Mouse (Mus musculus): Measurements from ENCODE around the gene Rbm4. TPM values are rescaled to one million over a fixed set of nuclear protein-coding genes. Genes with fewer than 3 reads are reported as not detected.
"Not testable (repeated sequence)": the region's sequence is repeated elsewhere in the genome, so short reads cannot be mapped to it uniquely, and the experiment has no call there.

Rbm4 gene
- polyA plus RNA-seq, 1 experiment from 2014 or later, result 113 TPM

DNA sequence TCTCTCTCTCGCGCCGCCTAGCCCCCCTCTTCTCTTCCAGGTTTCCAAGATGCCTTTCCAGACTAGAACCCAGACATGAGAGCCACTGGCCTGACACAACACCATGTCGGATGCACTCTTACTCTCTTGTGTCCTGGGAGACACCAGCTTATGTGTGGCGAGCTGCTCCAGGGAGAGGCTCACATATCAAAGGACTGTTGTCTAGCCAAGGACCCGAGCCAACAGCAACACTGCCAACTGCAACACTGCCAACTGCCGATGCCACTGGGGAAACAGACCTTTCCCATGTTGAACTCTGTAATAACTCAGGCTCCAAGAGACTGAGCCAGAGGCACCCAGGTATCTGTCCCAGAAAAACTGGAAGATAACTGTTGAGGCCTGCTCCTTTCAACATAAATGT, 35.5 kb upstream of the Rbm4 start:
- no peak overlapping the region for H3K9ac ChIP-seq (replicated peaks; ENCODE audit: low read length)
- DNase-seq, result peak; percentile 24
- H3K27ac ChIP-seq (replicated peaks; ENCODE audit: low read depth, low read length), result no peak overlapping the region
- H3K4me1 ChIP-seq (ENCODE audit: control insufficient read depth, insufficient read depth, low read length), result no peaks in the 10 kb centered on the region
- no peaks in the 10 kb centered on the region for H3K9me3 ChIP-seq (ENCODE audit: control insufficient read depth, low read length)
- no peak for ATAC-seq (ENCODE audit: low FRiP score, low TSS enrichment)
- no peak overlapping the region for H3K4me3 ChIP-seq (replicated peaks; ENCODE audit: low read depth, low read length)
- H3K27me3 ChIP-seq (ENCODE audit: control insufficient read depth, insufficient read depth, low read length), result no peaks in the 10 kb centered on the region
- H3K4me2 ChIP-seq (ENCODE audit: low read length), result no peak overlapping the region
- 65% methylated on average over 7 of the region's 7 CpGs for WGBS
- peaks cover 26% of the 10 kb centered on the region for H3K36me3 ChIP-seq (ENCODE audit: control insufficient read depth, insufficient read depth, low read length)

- 64% methylated on average over 16 of the region's 16 CpGs for WGBS
- DNase-seq, result no peak
- Histone ChIP-seq H3K4me3 (replicated peaks; ENCODE audit: low read depth, low read length) (no peak overlapping the region), H3K27ac (replicated peaks; ENCODE audit: low read depth, low read length) (no peak overlapping the region), H3K27me3 (ENCODE audit: control insufficient read depth, insufficient read depth, low read length) (no peaks in the 10 kb centered on the region), H3K4me1 (ENCODE audit: control insufficient read depth, insufficient read depth, low read length) (no peaks in the 10 kb centered on the region), H3K36me3 (ENCODE audit: control insufficient read depth, insufficient read depth, low read length) (peaks cover 26% of the 10 kb centered on the region), H3K9ac (replicated peaks; ENCODE audit: low read length) (no peak overlapping the region), H3K9me3 (ENCODE audit: control insufficient read depth, low read length) (no peaks in the 10 kb centered on the region), H3K4me2 (ENCODE audit: low read length) (no peak overlapping the region)
- no peak for ATAC-seq (ENCODE audit: low FRiP score, low TSS enrichment)
Observed at GRCm38 (mm10) chr19:4828444-4829114, 34.9 kb upstream of the Rbm4 start.

GRCm38 (mm10) chr19:4820678-4821303, 27.1 kb upstream of the Rbm4 start:
- 82% methylated on average over 5 of the region's 5 CpGs for WGBS
- Histone ChIP-seq H3K9me3 (ENCODE audit: control insufficient read depth, low read length) (no peaks in the 10 kb centered on the region), H3K9ac (replicated peaks; ENCODE audit: low read length) (no peak overlapping the region), H3K4me2 (ENCODE audit: low read length) (no peak overlapping the region), H3K36me3 (ENCODE audit: control insufficient read depth, insufficient read depth, low read length) (peaks cover 16% of the 10 kb centered on the region), H3K4me3 (replicated peaks; ENCODE audit: low read depth, low read length) (no peak overlapping the region), H3K27me3 (ENCODE audit: control insufficient read depth, insufficient read depth, low read length) (no peaks in the 10 kb centered on the region), H3K27ac (replicated peaks; ENCODE audit: low read depth, low read length) (no peak overlapping the region), H3K4me1 (ENCODE audit: control insufficient read depth, insufficient read depth, low read length) (no peaks in the 10 kb centered on the region)
- ATAC-seq (ENCODE audit: low FRiP score, low TSS enrichment), result no peak
- peak; percentile 52 for DNase-seq

DNA sequence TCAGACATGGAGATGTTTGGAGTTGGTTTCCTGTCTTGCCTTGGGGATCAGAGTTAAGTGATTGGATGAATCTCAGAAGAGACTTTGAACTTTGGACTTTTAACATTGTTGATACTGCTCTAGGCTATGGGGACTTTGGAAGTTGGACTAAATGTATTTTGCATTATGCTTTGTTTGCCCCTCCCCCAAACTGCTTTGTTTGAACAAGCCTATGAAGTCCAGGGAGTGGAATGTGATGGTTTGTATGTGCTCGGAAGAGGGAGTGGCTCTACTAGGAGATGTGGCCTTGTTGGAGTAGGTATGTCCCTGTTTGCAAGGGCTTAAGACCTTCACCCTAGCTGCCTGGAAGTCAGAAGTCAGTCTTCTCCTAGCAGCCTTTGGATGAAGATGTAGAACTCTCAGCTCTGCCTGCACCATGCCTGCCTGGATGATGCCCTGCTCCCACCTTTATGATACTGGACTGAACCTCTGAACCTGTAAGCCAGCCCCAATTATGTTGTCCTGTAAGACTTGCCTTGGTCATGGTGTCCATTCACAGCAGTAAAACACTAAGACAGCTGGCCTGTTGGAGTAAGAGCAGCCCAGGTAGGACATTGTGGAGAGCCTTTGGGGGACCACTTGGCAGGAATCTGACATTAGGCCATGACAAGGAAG, 23.6 kb upstream of the Rbm4 start:
- Histone ChIP-seq H3K9me3 (ENCODE audit: control insufficient read depth, low read length) (no peaks in the 10 kb centered on the region), H3K27me3 (ENCODE audit: control insufficient read depth, insufficient read depth, low read length) (no peaks in the 10 kb centered on the region), H3K36me3 (ENCODE audit: control insufficient read depth, insufficient read depth, low read length) (no peaks in the 10 kb centered on the region), H3K9ac (replicated peaks; ENCODE audit: low read length) (no peak overlapping the region), H3K27ac (replicated peaks; ENCODE audit: low read depth, low read length) (no peak overlapping the region), H3K4me2 (ENCODE audit: low read length) (no peak overlapping the region), H3K4me3 (replicated peaks; ENCODE audit: low read depth, low read length) (no peak overlapping the region), H3K4me1 (ENCODE audit: control insufficient read depth, insufficient read depth, low read length) (no peaks in the 10 kb centered on the region; the same call in 1 of the 2 replicates)
- ATAC-seq (ENCODE audit: low FRiP score, low TSS enrichment) (no peak), DNase-seq (no peak)
- WGBS, result 77% methylated on average over 1 of the region's 1 CpGs

DNA sequence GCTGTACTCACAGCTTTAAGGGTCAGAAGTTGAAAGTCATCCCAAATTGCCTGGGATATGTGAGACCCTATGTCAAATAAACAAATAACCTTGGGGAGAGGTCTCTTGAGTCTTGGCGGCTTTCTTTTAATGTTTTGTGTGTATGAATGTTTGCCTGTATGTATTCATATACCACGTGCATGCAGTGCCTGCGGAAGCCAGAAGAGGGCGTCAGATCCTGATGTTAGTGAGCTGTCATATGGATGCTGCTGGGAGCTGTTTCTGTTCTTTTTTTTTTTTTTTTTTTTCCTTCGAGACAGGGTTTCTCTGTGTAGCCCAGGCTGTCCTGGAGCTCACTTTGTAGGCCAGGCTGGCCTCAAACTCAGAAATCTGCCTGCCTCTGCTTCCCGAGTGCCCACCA, 19.3 kb upstream of the Rbm4 start:
- no peaks in the 10 kb centered on the region for H3K27me3 ChIP-seq (ENCODE audit: control insufficient read depth, insufficient read depth, low read length)
- peaks cover 17% of the 10 kb centered on the region for H3K4me1 ChIP-seq (ENCODE audit: control insufficient read depth, insufficient read depth, low read length)
- no peak overlapping the region for H3K4me2 ChIP-seq (ENCODE audit: low read length)
- no peaks in the 10 kb centered on the region for H3K36me3 ChIP-seq (ENCODE audit: control insufficient read depth, insufficient read depth, low read length)
- ATAC-seq (ENCODE audit: low FRiP score, low TSS enrichment), result no peak
- WGBS, result 86% methylated on average over 6 of the region's 6 CpGs
- no peak overlapping the region for H3K4me3 ChIP-seq (replicated peaks; ENCODE audit: low read depth, low read length)
- no peak overlapping the region for H3K9ac ChIP-seq (replicated peaks; ENCODE audit: low read length)
- peak; percentile 15 for DNase-seq
- H3K27ac ChIP-seq (replicated peaks; ENCODE audit: low read depth, low read length), result no peak overlapping the region
- H3K9me3 ChIP-seq (ENCODE audit: control insufficient read depth, low read length), result no peaks in the 10 kb centered on the region

DNA sequence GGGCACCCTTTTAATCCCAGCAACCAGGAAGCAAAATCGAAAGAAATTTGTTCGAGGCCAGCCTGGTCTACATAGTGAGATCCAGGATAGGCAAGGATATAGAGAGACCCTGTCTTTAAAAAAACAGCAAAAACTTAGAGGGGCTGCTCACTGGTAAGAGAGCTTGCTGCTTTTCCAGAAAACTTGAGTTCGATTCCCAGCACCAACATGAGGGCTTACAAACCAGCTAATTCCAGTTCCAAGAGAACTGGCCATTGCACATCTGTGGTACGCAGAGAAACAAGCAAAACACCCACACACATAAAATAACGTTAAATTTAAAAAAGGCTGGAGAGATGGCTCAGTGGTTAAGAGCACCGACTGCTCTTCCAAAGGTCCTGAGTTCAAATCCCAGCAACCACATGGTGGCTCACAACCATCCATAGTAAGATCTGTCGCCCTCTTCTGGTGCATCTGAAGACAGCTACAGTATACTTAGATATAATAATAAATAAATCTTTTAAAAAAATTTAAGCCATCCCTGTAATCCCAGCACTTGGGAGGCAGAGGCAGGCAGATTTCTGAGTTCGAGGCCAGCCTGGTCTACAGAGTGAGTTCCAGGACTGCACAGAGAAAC, 18.7 kb upstream of the Rbm4 start:
- Histone ChIP-seq H3K9ac (replicated peaks; ENCODE audit: low read length) (peak overlapping the region; percentile 68; the same call in 1 of the 2 replicates), H3K27ac (replicated peaks; ENCODE audit: low read depth, low read length) (0 out of 2 replicates have a peak overlapping the region, but pooled peaks have one; percentile 79), H3K4me3 (replicated peaks; ENCODE audit: low read depth, low read length) (peak overlapping the region; percentile 87), H3K4me2 (ENCODE audit: low read length) (peak overlapping the region; percentile 94), H3K4me1 (ENCODE audit: control insufficient read depth, insufficient read depth, low read length) (peaks cover 18% of the 10 kb centered on the region)
- H3K9me3 ChIP-seq (ENCODE audit: control insufficient read depth, low read length); H3K36me3 ChIP-seq (ENCODE audit: control insufficient read depth, insufficient read depth, low read length); H3K27me3 ChIP-seq (ENCODE audit: control insufficient read depth, insufficient read depth, low read length); DNase-seq; ATAC-seq (ENCODE audit: low FRiP score, low TSS enrichment): not testable (repeated sequence)
- 79% methylated on average over 8 of the region's 8 CpGs for WGBS

DNA sequence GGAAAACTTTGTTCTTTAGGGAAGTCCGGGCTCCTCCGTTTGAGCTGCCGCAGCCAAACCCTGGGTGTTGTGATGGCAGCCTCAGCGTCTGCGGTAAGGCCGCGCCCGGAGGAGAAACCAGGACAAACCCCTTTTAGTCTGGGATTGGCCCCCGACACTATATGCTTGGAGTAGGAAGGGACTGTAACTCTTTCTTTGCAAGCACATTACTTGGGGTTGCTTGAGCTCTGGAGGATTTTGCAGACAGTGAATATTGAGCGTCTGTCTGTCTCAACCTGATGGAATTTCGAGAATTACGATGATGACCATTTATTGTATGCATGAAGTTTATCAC, 18.2 kb upstream of the Rbm4 start:
- peak overlapping the region; percentile 87 for H3K4me3 ChIP-seq (replicated peaks; ENCODE audit: low read depth, low read length)
- H3K9me3 ChIP-seq (ENCODE audit: control insufficient read depth, low read length), result no peaks in the 10 kb centered on the region
- H3K4me2 ChIP-seq (ENCODE audit: low read length), result peak overlapping the region; percentile 94
- no peaks in the 10 kb centered on the region for H3K36me3 ChIP-seq (ENCODE audit: control insufficient read depth, insufficient read depth, low read length)
- peaks cover 18% of the 10 kb centered on the region for H3K4me1 ChIP-seq (ENCODE audit: control insufficient read depth, insufficient read depth, low read length)
- DNase-seq, result no peak
- peak overlapping the region; percentile 79 for H3K27ac ChIP-seq (replicated peaks; ENCODE audit: low read depth, low read length)
- peak overlapping the region; percentile 68 for H3K9ac ChIP-seq (replicated peaks; ENCODE audit: low read length)
- 7% methylated on average over 12 of the region's 12 CpGs for WGBS
- peak; percentile 58; the same call in 1 of the 2 replicates for ATAC-seq (ENCODE audit: low FRiP score, low TSS enrichment)
- H3K27me3 ChIP-seq (ENCODE audit: control insufficient read depth, insufficient read depth, low read length), result no peaks in the 10 kb centered on the region

DNA sequence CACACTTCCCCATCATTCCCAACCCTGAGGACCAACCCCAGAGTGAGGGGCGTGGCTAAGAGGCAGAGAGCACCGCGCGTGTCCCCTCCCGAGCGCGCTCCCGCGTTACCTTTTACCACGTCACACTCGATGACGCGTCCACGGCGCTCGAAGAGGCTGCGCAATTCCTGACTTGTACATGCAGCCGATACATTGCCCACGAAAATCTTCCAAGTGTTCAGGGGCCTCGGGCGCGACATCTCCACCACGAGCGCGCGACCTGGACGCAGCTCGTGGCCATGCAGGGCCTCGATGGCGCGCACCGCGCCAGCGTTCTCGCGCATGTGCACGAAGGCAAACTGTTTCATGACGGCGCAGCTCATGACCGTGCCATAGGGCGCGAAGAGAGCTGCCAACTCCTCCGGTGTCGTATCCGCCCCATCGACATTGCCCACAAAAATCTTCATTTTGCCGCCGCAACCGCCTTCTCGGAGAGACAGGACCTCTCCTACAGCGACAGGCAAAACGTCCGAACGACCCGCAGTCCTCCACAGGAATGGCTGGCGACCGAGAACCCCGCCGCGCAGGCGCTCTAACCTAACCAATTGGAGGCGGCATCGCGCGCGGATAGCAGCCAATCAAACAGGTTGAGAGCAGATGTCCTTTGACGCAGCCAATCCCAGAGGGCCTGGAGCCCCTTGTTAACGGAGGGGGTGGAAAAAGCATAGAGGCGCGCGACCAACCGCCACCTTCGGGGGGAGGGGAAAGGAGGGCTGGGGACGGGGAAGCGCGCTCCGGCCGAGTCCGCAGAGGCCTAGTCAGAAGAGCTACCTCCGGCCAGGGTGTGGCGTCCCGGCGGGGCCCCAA, 17.6 kb upstream of the Rbm4 start, which contains the start of the genes Gm21992 and Rbm14:
Gene Gm21992 (minus strand): TSS at position 550 of the 846 bp plus-strand sequence.
Gene Rbm14 (minus strand): TSS at position 572 of the 846 bp plus-strand sequence.
- under 1% methylated on average over 83 of the region's 83 CpGs for WGBS
- peak; percentile 99 for ATAC-seq (ENCODE audit: low FRiP score, low TSS enrichment)
- peak within 1 kb of the TSS; percentile 87 for H3K4me3 ChIP-seq (replicated peaks; ENCODE audit: low read depth, low read length)

More for the DNA sequence above, 17.6 kb upstream of the Rbm4 start, which contains the start of the genes Gm21992 and Rbm14:
- Histone ChIP-seq H3K9me3 (ENCODE audit: control insufficient read depth, low read length) (no peaks in the 10 kb centered on the region), H3K9ac (replicated peaks; ENCODE audit: low read length) (peak within 1 kb of the TSS; percentile 68), H3K36me3 (ENCODE audit: control insufficient read depth, insufficient read depth, low read length) (no peaks in the 10 kb centered on the region), H3K27me3 (ENCODE audit: control insufficient read depth, insufficient read depth, low read length) (no peaks in the 10 kb centered on the region), H3K27ac (replicated peaks; ENCODE audit: low read depth, low read length) (peak within 1 kb of the TSS; percentile 91), H3K4me2 (ENCODE audit: low read length) (peak within 1 kb of the TSS; percentile 94), H3K4me1 (ENCODE audit: control insufficient read depth, insufficient read depth, low read length) (peaks cover 18% of the 10 kb centered on the region)
- peak; percentile 99 for DNase-seq
